Comparison of ENCODE assay signal across 8 mouse cellular contexts in genomic region chr4:47251069-47251468, GRCm38 (mm10). TPM values are rescaled to one million over a fixed set of nuclear protein-coding genes. Genes with fewer than 3 reads are reported as not detected.
DNase-seq lines count a peak whose midpoint lies in the region; ATAC-seq and TF ChIP-seq lines count a peak whose summit lies in the region.

No protein-coding gene starts in this region.

- WGBS in liver, embryonic 14.5 days (ENCODE audit: insufficient replicate concordance), result 12% methylated on average over 5 of the region's 5 CpGs

- in situ Hi-C loops in Patski (cut with MboI; ENCODE audit: low pct_unique_long_range_greater_than_20kb), result loop anchor here (5.0 kb wide), 3 partner anchors 41 to 151 kb away; partner anchors contain the start of gene Tgfbr1

- H3K27me3 ChIP-seq in C2C12 (ENCODE audit: control insufficient read depth, insufficient read depth, insufficient read length) (peaks cover 14% of the 10 kb centered on the region), Patski (no peaks in the 10 kb centered on the region)
- no peaks in the 10 kb centered on the region for H3K27me3 ChIP-seq in liver, embryonic 14.5 days (ENCODE audit: control insufficient read depth, insufficient read depth, low read length)

- no peak overlapping the region for H3ac ChIP-seq in C2C12 (ENCODE audit: control insufficient read depth, insufficient read length, low read depth)

- no peaks in the 10 kb centered on the region for H3K79me3 ChIP-seq in C2C12 (ENCODE audit: low read depth)

- DNase-seq in Patski (ENCODE audit: low read depth, low spot score), result no peak
- peak; percentile 59 for DNase-seq in cerebellum, adult 9-11 months
- peak; percentile 75 for DNase-seq in gastrocnemius, postnatal 14 days
- peak; percentile 87 for DNase-seq in kidney, postnatal 10 days
- DNase-seq in liver, embryonic 14.5 days (ENCODE audit: low read depth in 3 of 3, low spot score in 3 of 3), result peak; percentile 50 to 60 (median 53)
- peak; percentile 65 for DNase-seq in right cerebral cortex, adult 18-20 months
- peak; percentile 69 to 71 for DNase-seq in urinary bladder, postnatal 36 days (ENCODE audit: low spot score in 2 of 2)

- no peak overlapping the region for H3K4me3 ChIP-seq in C2C12 (ENCODE audit: insufficient read depth, poor library complexity, severe bottlenecking)
- no peak overlapping the region for H3K4me3 ChIP-seq in liver, embryonic 14.5 days (ENCODE audit: insufficient read depth in 1 of 2, low read depth in 2 of 2, low read length in 2 of 2)

- intact Hi-C loops in gastrocnemius, postnatal 14 days (cut with DNase I; ENCODE audit: low total_unique reads), result loop anchor here (5.0 kb wide), 1 partner anchor 146 kb away; no protein-coding TSS in a partner anchor

- no peaks in the 10 kb centered on the region for H3K36me3 ChIP-seq in C2C12 (ENCODE audit: control insufficient read depth, insufficient read depth)
- no peaks in the 10 kb centered on the region for H3K36me3 ChIP-seq in liver, embryonic 14.5 days (replicated peaks; ENCODE audit: control insufficient read depth, insufficient read depth, low read depth)

- H3K27ac ChIP-seq in liver, embryonic 14.5 days, result no peak overlapping the region

- TF ChIP-seq CTCF in C2C12 (IDR thresholded peaks at IDR 0.05; ENCODE audit: control insufficient read depth, insufficient read depth, insufficient read length) (peak; percentile 25), Patski (IDR thresholded peaks at IDR 0.05) (peak; percentile 58)
- TF ChIP-seq CTCF in liver, embryonic 14.5 days (IDR thresholded peaks at IDR 0.05; ENCODE audit: low read depth), result peak; percentile 90

- no peak for TF ChIP-seq EP300 in liver, embryonic 14.5 days (IDR thresholded peaks at IDR 0.05; ENCODE audit: low read depth)

- no peak overlapping the region for H3K4me2 ChIP-seq in liver, embryonic 14.5 days (ENCODE audit: low read depth)

- H3K9me3 ChIP-seq in liver, embryonic 14.5 days (ENCODE audit: control insufficient read depth, low read length), result no peaks in the 10 kb centered on the region; the same call in 1 of the 2 replicates

- CTCF ChIA-PET in Patski (lab: Charles Lee), result interaction anchor here (1.0 to 2.6 kb wide), 6 partner anchors 23 to 119 kb away, joined by 3 to 10 read pairs (median 4); no protein-coding TSS in a partner anchor

- POLR2A ChIA-PET in Patski (lab: Charles Lee), result no interaction called here

- no peak overlapping the region for H3K9ac ChIP-seq in liver, embryonic 14.5 days (replicated peaks)

- 0 out of 4 replicates have a peak, but pooled peaks cover 0 to 3% of the 10 kb centered on the region in 2 experiments for H3K4me1 ChIP-seq in liver, embryonic 14.5 days (replicated peaks; ENCODE audit: control insufficient read depth in 2 of 2, insufficient read depth in 2 of 2, low read length in 1 of 2)

- H3K79me2 ChIP-seq in C2C12 (ENCODE audit: control insufficient read depth, insufficient read depth), result no peaks in the 10 kb centered on the region

- ATAC-seq in Patski, result no peak
- ATAC-seq in liver, embryonic 14.5 days (ENCODE audit: insufficient read depth), result peak; percentile 48; the same call in 1 of the 2 replicates

TF ChIP-seq in C2C12, 6 proteins besides CTCF, POLR2A, EP300 and RAD21:
- no peak for TF ChIP-seq CEBPB (IDR thresholded peaks at IDR 0.05; ENCODE audit: low read depth)
- no peak for TF ChIP-seq USF1 (IDR thresholded peaks at IDR 0.05; ENCODE audit: low read depth)

RNA-seq across cellular contexts. Expression of gene Col15a1, which starts 43.1 kb away (rescaled TPM):
- 0.05 TPM for polyA plus RNA-seq in C2C12 (2012; fragmentation: generic; extraction: Trizol)
- polyA plus RNA-seq in Patski (2021), result 0.09 TPM
- 100 to 1,000 TPM; 212 to 288 TPM for total RNA-seq in gastrocnemius, postnatal 14 days (2021)
- polyA plus RNA-seq in liver, embryonic 14.5 days (2012; rRNA removed), result 0.13 and 0.40 TPM in 2 replicates
- 0.24 and 0.29 TPM in 2 replicates for polyA plus RNA-seq in liver, embryonic 14.5 days (2014; fragmentation: Nextera tagmentation; extraction: Ambion mirVana)

Comparison
In these comparisons a context has a peak if more than half of its experiments do, and no peak if none do; other contexts are left out.
1. CTCF ChIP-seq: peak in every context shown above with its lines; median percentile 90 in liver, embryonic 14.5 days; 58 in Patski; 25 in C2C12.